Mouse (Mus musculus) layer of hippocampus, adult 2 months (tissue): Measurements from ENCODE around the gene Exd1. TPM values are rescaled to one million over a fixed set of nuclear protein-coding genes. Genes with fewer than 3 reads are reported as not detected.

Source experiments
- DNase-seq, 2 experiments: peaks; one replicate each; pipeline ENCODE4 v3.0.0; 2022; ENCODE audit warnings: low spot score in 2 of 2
- H3K27ac ChIP-seq: fragments of 200-600 bp; 2 replicates; pipeline ENCODE4 v1.8.1; 2022
- H3K4me3 ChIP-seq: fragments of 200-600 bp; 2 replicates; pipeline ENCODE4 v1.8.1; 2022; ENCODE audit warnings: mild to moderate bottlenecking
- CTCF ChIP-seq: fragments of 200-600 bp; conservative IDR thresholded peaks from 2 replicates; pipeline ENCODE4 v1.8.1; 2022; ENCODE audit warnings: antibody characterized with exemption, mild to moderate bottlenecking, moderate library complexity
- total RNA-seq, 2 experiments: library from RNA; stranded (reverse); gene quantifications; 2 replicates each; pipeline ENCODE4 v1.2.3; 2021

Gene Exd1
- total RNA-seq, 2 experiments from 2014 or later = 0.49 to 1.3 TPM

DNA sequence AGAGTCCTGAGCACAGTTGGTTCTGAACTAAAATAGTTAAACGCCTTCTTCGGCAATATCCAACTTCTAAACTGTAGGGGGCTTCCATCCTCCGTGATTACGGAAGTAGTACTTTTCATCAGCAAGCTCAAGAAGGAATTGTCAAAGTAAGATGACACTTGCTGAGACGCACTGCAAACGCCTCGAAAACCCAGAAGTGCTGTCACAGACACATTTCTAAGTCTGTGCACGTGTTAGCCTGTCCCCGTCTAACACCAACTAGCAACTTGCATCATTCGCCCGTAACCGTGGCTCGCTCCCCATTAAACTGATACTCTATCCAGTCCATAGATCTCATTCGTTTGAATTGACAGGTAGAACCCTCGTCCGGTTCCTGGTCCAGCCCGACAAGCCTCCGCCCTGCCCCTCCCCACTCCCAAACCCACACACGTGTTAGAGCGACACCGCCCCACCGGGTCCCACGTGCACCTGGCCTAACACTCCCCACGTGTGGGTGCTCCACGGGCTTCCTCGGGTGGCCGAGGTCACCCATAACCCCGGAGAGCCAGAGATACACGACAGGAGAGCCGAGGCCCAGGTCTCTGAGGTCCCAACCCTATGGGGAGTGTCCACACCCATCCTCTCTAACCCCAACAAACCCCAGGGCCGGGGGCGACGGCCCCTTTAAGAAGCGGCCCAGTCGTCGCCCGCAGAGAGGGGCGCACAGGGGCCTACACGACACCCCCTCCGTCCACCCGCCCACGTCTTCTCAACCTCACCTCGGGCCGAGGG is 70.6 kb downstream of the Exd1 start:
- H3K27ac ChIP-seq = peak overlapping the region; percentile 100
- peak overlapping the region; percentile 96 for H3K4me3 ChIP-seq
- DNase-seq = peak; percentile 35 to 46
- peak; percentile 66 for TF ChIP-seq CTCF

DNA sequence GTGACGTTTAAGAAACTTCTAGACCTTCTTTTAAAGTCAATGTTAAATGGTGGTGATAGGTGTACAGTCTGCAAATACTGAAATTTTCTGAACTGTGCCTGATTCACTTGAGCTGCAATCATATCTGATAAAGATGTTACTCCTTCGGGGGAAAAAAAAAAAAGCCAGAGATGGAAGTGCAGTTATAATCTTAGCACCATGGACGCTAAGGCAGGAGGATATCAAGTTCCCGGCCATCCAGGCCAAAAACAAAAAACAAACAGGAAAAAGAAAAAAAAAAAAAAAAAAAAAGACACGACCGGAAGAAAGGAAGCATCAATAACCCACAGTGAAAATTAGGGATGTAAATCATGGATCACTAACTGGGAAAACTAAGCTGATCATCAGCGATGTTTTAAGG is 71.3 kb downstream of the Exd1 start:
- no peak for TF ChIP-seq CTCF
- Histone ChIP-seq H3K27ac (peak overlapping the region; percentile 100; the same call in 1 of the 2 replicates), H3K4me3 (peak overlapping the region; percentile 96)
- no peak for DNase-seq

Other genes starting within 250 kb of the Exd1 start
- 1 to 10 TPM; 2.4 to 2.9 TPM for gene Dll4, start 221.8 kb downstream of the Exd1 start, total RNA-seq
- gene Chac1, start 196.4 kb downstream of the Exd1 start, total RNA-seq = 1 to 10 TPM; 6.5 to 8.9 TPM
- gene Ino80, start 69.9 kb downstream of the Exd1 start, total RNA-seq = 10 to 100 TPM; 21.0 to 21.6 TPM
- 100 to 1,000 TPM; 155 to 157 TPM for gene Chp1, start 70 bp upstream of the Exd1 start, total RNA-seq
- under 1 TPM; 0.88 to 0.97 TPM for gene Nusap1, start 70.7 kb upstream of the Exd1 start, total RNA-seq
- gene Oip5, start 70.8 kb upstream of the Exd1 start, total RNA-seq = under 1 TPM; 0.91 to 0.92 TPM
- gene Ndufaf1, start 115.2 kb upstream of the Exd1 start, total RNA-seq = 10 to 100 TPM; 30.7 to 31.9 TPM
- gene Rtf1, start 127.4 kb upstream of the Exd1 start, total RNA-seq = 10 to 100 TPM; 60.3 to 62.9 TPM
- 100 to 1,000 TPM; 265 to 270 TPM for gene Itpka, start 194.7 kb upstream of the Exd1 start, total RNA-seq
- gene Ltk, start 212.8 kb upstream of the Exd1 start, total RNA-seq = 10 to 100 TPM; 13.7 to 14.3 TPM
- gene Rpap1, start 239.9 kb upstream of the Exd1 start, total RNA-seq = 10 to 100 TPM; 18.6 to 19.6 TPM